Mouse (Mus musculus) frontal cortex, postnatal 14 days (tissue): Measurements from ENCODE around the gene Ctf2.
"Not testable (repeated sequence)": the region's sequence is repeated elsewhere in the genome, so short reads cannot be mapped to it uniquely, and the experiment has no call there.

Source experiments
- DNase-seq, 2 experiments: peaks; one replicate each; pipeline ENCODE4 v3.0.0; 2022; ENCODE audit warnings: low spot score in 2 of 2

Ctf2 gene

GRCm38 (mm10) chr7:127732066-127732465 is at the start of gene Ctf2:
TSS of gene Ctf2 (minus strand) at chr7:127732166.
- DNase-seq: not testable (repeated sequence)

- no peak for DNase-seq
These were observed 46.4 kb upstream of the Ctf2 start for GRCm38 (mm10) chr7:127778350-127778749.

GRCm38 (mm10) chr7:127777474-127778266 is 45.7 kb upstream of the Ctf2 start:
- peak in 1 of 2 experiments; percentile 25 for DNase-seq

GRCm38 (mm10) chr7:127776878-127777473 is 45.0 kb upstream of the Ctf2 start:
- DNase-seq: peak; percentile 93 to 96

- DNase-seq: peak; percentile 78 to 87
These were observed 44.5 kb upstream of the Ctf2 start, which contains the start of gene Setd1a for GRCm38 (mm10) chr7:127776426-127776825. TSS of gene Setd1a (plus strand) at chr7:127776670.

- not testable (repeated sequence) for DNase-seq
These were observed 43.9 kb upstream of the Ctf2 start for GRCm38 (mm10) chr7:127775837-127776236.

- DNase-seq: peak in 1 of 2 experiments; percentile 54
These were observed 41.9 kb upstream of the Ctf2 start for GRCm38 (mm10) chr7:127773664-127774384.

- no peak for DNase-seq
These were observed 40.6 kb upstream of the Ctf2 start for GRCm38 (mm10) chr7:127772557-127772956.

- DNase-seq: no peak
These were observed 40.1 kb upstream of the Ctf2 start for GRCm38 (mm10) chr7:127772080-127772479.

GRCm38 (mm10) chr7:127771262-127771661 is 39.3 kb upstream of the Ctf2 start:
- peak in 1 of 2 experiments; percentile 27 for DNase-seq

- DNase-seq: no peak
These were observed 38.3 kb upstream of the Ctf2 start for GRCm38 (mm10) chr7:127770039-127770905.

- peak; percentile 82 for DNase-seq
These were observed 37.7 kb upstream of the Ctf2 start, which contains the start of gene Orai3 for GRCm38 (mm10) chr7:127769651-127770038. TSS of gene Orai3 (plus strand) at chr7:127769815.

- peak; percentile 98 for DNase-seq
These were observed 37.1 kb upstream of the Ctf2 start for GRCm38 (mm10) chr7:127768997-127769593.

- no peak for DNase-seq
These were observed 36.5 kb upstream of the Ctf2 start for GRCm38 (mm10) chr7:127768346-127768996.

- DNase-seq: no peak
These were observed 35.8 kb upstream of the Ctf2 start for GRCm38 (mm10) chr7:127767671-127768345.

- no peak for DNase-seq
These were observed 35.1 kb upstream of the Ctf2 start for GRCm38 (mm10) chr7:127766851-127767609.

- no peak for DNase-seq
These were observed 33.8 kb upstream of the Ctf2 start for GRCm38 (mm10) chr7:127765756-127766155.

- DNase-seq: no peak
These were observed 31.7 kb upstream of the Ctf2 start for GRCm38 (mm10) chr7:127763642-127764041.

- DNase-seq: peak in 1 of 2 experiments; percentile 49
These were observed 29.1 kb upstream of the Ctf2 start for GRCm38 (mm10) chr7:127761026-127761425.
